Mouse (Mus musculus): Measurements from ENCODE around the gene Sntb2. TPM values are rescaled to one million over a fixed set of nuclear protein-coding genes. Genes with fewer than 3 reads are reported as not detected.

Sntb2 gene
- total RNA-seq, 2 experiments from 2014 or later = 5.4 to 6.2 TPM

Other genes starting within 250 kb of the Sntb2 start
- gene Has3, start 65.5 kb upstream of the Sntb2 start, total RNA-seq (2014; fragmentation: Nextera tagmentation) = not detected in 2 replicates
- gene Has3, start 65.5 kb upstream of the Sntb2 start, total RNA-seq (2017) = 0.17 and 0.77 TPM in 2 replicates
- gene Utp4, start 42.1 kb upstream of the Sntb2 start, total RNA-seq (2014; fragmentation: Nextera tagmentation) = 55.7 and 56.0 TPM in 2 replicates
- gene Utp4, start 42.1 kb upstream of the Sntb2 start, total RNA-seq (2017) = 50.3 and 57.8 TPM in 2 replicates
- 21.7 and 22.4 TPM in 2 replicates for gene Vps4a, start 95.5 kb downstream of the Sntb2 start, total RNA-seq (2014; fragmentation: Nextera tagmentation)
- gene Vps4a, start 95.5 kb downstream of the Sntb2 start, total RNA-seq (2017) = 29.8 and 31.7 TPM in 2 replicates
- gene Pdf, start 112.9 kb downstream of the Sntb2 start, total RNA-seq (2014; fragmentation: Nextera tagmentation) = 24.2 and 42.5 TPM in 2 replicates
- 45.1 and 50.8 TPM in 2 replicates for gene Pdf, start 112.9 kb downstream of the Sntb2 start, total RNA-seq (2017)
- gene Cog8, start 120.9 kb downstream of the Sntb2 start, total RNA-seq (2014; fragmentation: Nextera tagmentation) = 17.0 and 23.7 TPM in 2 replicates
- gene Cog8, start 120.9 kb downstream of the Sntb2 start, total RNA-seq (2017) = 22.3 and 25.0 TPM in 2 replicates
- gene Nip7, start 121.1 kb downstream of the Sntb2 start, total RNA-seq (2014; fragmentation: Nextera tagmentation) = 53.7 and 59.8 TPM in 2 replicates
- 56.1 and 67.4 TPM in 2 replicates for gene Nip7, start 121.1 kb downstream of the Sntb2 start, total RNA-seq (2017)
- not detected in 2 replicates for gene Tmed6, start 129.9 kb downstream of the Sntb2 start, total RNA-seq (2014; fragmentation: Nextera tagmentation)
- not detected in 2 replicates for gene Tmed6, start 129.9 kb downstream of the Sntb2 start, total RNA-seq (2017)
- 39.1 and 46.7 TPM in 2 replicates for gene Terf2, start 160.8 kb downstream of the Sntb2 start, total RNA-seq (2014; fragmentation: Nextera tagmentation)
- 22.3 and 26.3 TPM in 2 replicates for gene Terf2, start 160.8 kb downstream of the Sntb2 start, total RNA-seq (2017)
- 64.4 and 68.5 TPM in 2 replicates for gene Cyb5b, start 214.9 kb downstream of the Sntb2 start, total RNA-seq (2014; fragmentation: Nextera tagmentation)
- gene Cyb5b, start 214.9 kb downstream of the Sntb2 start, total RNA-seq (2017) = 59.0 and 67.4 TPM in 2 replicates